Mouse (Mus musculus) neural tube, embryonic 13.5 days (tissue): ENCODE measurements around the gene Cyp11a1. TPM values are rescaled to one million over a fixed set of nuclear protein-coding genes. Genes with fewer than 3 reads are reported as not detected.

Experiments used
- ATAC-seq: fragments of 200-750 bp; cut with Nextera tagmentation; 2 replicates; pipeline ENCODE4 v1.8.0; 2017; ENCODE audit warnings: low read depth, mild to moderate bottlenecking, moderate TSS enrichment, moderate library complexity
- H3K27ac ChIP-seq: fragments of 300-500 bp; sonication (generic); replicated peaks from 2 replicates; pipeline ENCODE4 v1.5.1; 2015; ENCODE audit warnings: moderate library complexity, mild to moderate bottlenecking, inconsistent platforms
- H3K27me3 ChIP-seq: fragments of 300-500 bp; sonication (generic); 2 replicates; pipeline ENCODE4 v1.6.1; 2015; ENCODE audit warnings: mild to moderate bottlenecking, inconsistent platforms
- H3K36me3 ChIP-seq: fragments of 300-500 bp; sonication (generic); 2 replicates; pipeline ENCODE4 v1.6.1; 2015; ENCODE audit warnings: mild to moderate bottlenecking, inconsistent platforms
- H3K4me1 ChIP-seq: fragments of 300-500 bp; sonication (generic); replicated peaks from 2 replicates; pipeline ENCODE4 v1.6.1; 2015; ENCODE audit warnings: inconsistent platforms
- H3K4me2 ChIP-seq: fragments of 300-500 bp; sonication (generic); 2 replicates; pipeline ENCODE4 v1.6.1; 2015; ENCODE audit warnings: inconsistent platforms, mild to moderate bottlenecking, moderate library complexity
- H3K4me3 ChIP-seq: fragments of 300-500 bp; sonication (generic); 2 replicates; pipeline ENCODE4 v1.5.1; 2015; ENCODE audit warnings: mild to moderate bottlenecking, inconsistent platforms
- H3K9ac ChIP-seq: fragments of 300-500 bp; sonication (generic); 2 replicates; pipeline ENCODE4 v1.6.1; 2015; ENCODE audit warnings: moderate library complexity, mild to moderate bottlenecking, inconsistent platforms
- H3K9me3 ChIP-seq: fragments of 300-500 bp; sonication (generic); 2 replicates; pipeline ENCODE4 v1.6.1; 2016; ENCODE audit warnings: inconsistent platforms
- WGBS: fragments of 180-500 bp; shearing (Covaris S2); methylation state at CpG from one replicate; pipeline ENCODE4 v1.1.7; 2015; 5-methylcytosine and 5-hydroxymethylcytosine counted together
- polyA plus RNA-seq: library from polyadenylated mRNA; unstranded; fragments of >200 nt; fragmentation: Nextera tagmentation; extraction: Ambion mirVana; gene quantifications from 2 replicates; pipeline ENCODE4 v1.2.1, GENCODE M21; 2015

The Cyp11a1 gene
- polyA plus RNA-seq, 1 experiment from 2014 or later = 0.14 TPM

- ATAC-seq = no peak
- no peak overlapping the region for H3K4me2 ChIP-seq
- peak overlapping the region; percentile 39; the same call in 1 of the 2 replicates for H3K27ac ChIP-seq
- no peak overlapping the region for H3K9ac ChIP-seq
- no peak overlapping the region for H3K4me3 ChIP-seq
- H3K4me1 ChIP-seq = peaks cover 58% of the 10 kb centered on the region
- peaks cover 17% of the 10 kb centered on the region for H3K27me3 ChIP-seq
- no peaks in the 10 kb centered on the region for H3K9me3 ChIP-seq
- 55% methylated on average over 3 of the region's 3 CpGs for WGBS
- no peaks in the 10 kb centered on the region for H3K36me3 ChIP-seq
These were observed 47.3 kb downstream of the Cyp11a1 start for GRCm38 (mm10) chr9:58053544-58053943.

GRCm38 (mm10) chr9:58054032-58054431, 47.8 kb downstream of the Cyp11a1 start:
- no peak for ATAC-seq
- Histone ChIP-seq H3K4me3 (no peak overlapping the region), H3K27me3 (peaks cover 17% of the 10 kb centered on the region), H3K9ac (no peak overlapping the region), H3K36me3 (no peaks in the 10 kb centered on the region), H3K9me3 (no peaks in the 10 kb centered on the region), H3K4me2 (no peak overlapping the region), H3K27ac (no peak overlapping the region; the same call in 1 of the 2 replicates), H3K4me1 (peaks cover 53% of the 10 kb centered on the region)
- 93% methylated on average over 1 of the region's 1 CpGs for WGBS

- Histone ChIP-seq H3K27me3 (peaks cover 17% of the 10 kb centered on the region), H3K27ac (no peak overlapping the region), H3K36me3 (no peaks in the 10 kb centered on the region), H3K4me1 (peaks cover 53% of the 10 kb centered on the region), H3K4me2 (no peak overlapping the region), H3K4me3 (no peak overlapping the region), H3K9me3 (no peaks in the 10 kb centered on the region), H3K9ac (no peak overlapping the region)
- ATAC-seq = peak; percentile 11; the same call in 1 of the 2 replicates
- 58% methylated on average over 5 of the region's 5 CpGs for WGBS
These were observed 49.5 kb downstream of the Cyp11a1 start for GRCm38 (mm10) chr9:58055666-58056065.

GRCm38 (mm10) chr9:58059920-58060319, 53.7 kb downstream of the Cyp11a1 start:
- ATAC-seq = no peak
- Histone ChIP-seq H3K27me3 (peaks cover 40% of the 10 kb centered on the region), H3K9ac (no peak overlapping the region), H3K27ac (0 out of 2 replicates have a peak overlapping the region, but pooled peaks have one; percentile 67), H3K4me3 (no peak overlapping the region), H3K4me1 (peaks cover 59% of the 10 kb centered on the region), H3K9me3 (no peaks in the 10 kb centered on the region), H3K36me3 (no peaks in the 10 kb centered on the region), H3K4me2 (no peak overlapping the region)
- WGBS = 33% methylated on average over 1 of the region's 1 CpGs

GRCm38 (mm10) chr9:58060677-58061667, 54.8 kb downstream of the Cyp11a1 start:
- no peaks in the 10 kb centered on the region for H3K9me3 ChIP-seq
- peaks cover 59% of the 10 kb centered on the region for H3K4me1 ChIP-seq
- H3K9ac ChIP-seq = peak overlapping the region; percentile 38
- no peak overlapping the region for H3K4me2 ChIP-seq
- peaks cover 40% of the 10 kb centered on the region for H3K27me3 ChIP-seq
- H3K4me3 ChIP-seq = no peak overlapping the region
- no peaks in the 10 kb centered on the region for H3K36me3 ChIP-seq
- ATAC-seq = peak; percentile 13; the same call in 1 of the 2 replicates
- H3K27ac ChIP-seq = peak overlapping the region; percentile 67
- WGBS = 10% methylated on average over 23 of the region's 23 CpGs

GRCm38 (mm10) chr9:58063531-58063930, 57.3 kb downstream of the Cyp11a1 start, which contains the start of gene Stra6:
Gene Stra6, plus strand, starts transcription at chr9:58063788.
- Histone ChIP-seq H3K9ac (no peak within 1 kb of the TSS), H3K9me3 (no peaks in the 10 kb centered on the region), H3K36me3 (no peaks in the 10 kb centered on the region), H3K4me1 (peaks cover 73% of the 10 kb centered on the region), H3K27me3 (peaks cover 23% of the 10 kb centered on the region), H3K27ac (peak within 1 kb of the TSS; percentile 20; the same call in 1 of the 2 replicates), H3K4me3 (no peak within 1 kb of the TSS), H3K4me2 (no peak within 1 kb of the TSS)
- ATAC-seq = no peak
- 27% methylated on average over 3 of the region's 3 CpGs for WGBS

GRCm38 (mm10) chr9:58065532-58065931, 59.3 kb downstream of the Cyp11a1 start:
- 24% methylated on average over 6 of the region's 6 CpGs for WGBS
- H3K4me3 ChIP-seq = no peak overlapping the region
- no peaks in the 10 kb centered on the region for H3K36me3 ChIP-seq
- peak overlapping the region; percentile 71 for H3K27ac ChIP-seq
- no peak overlapping the region for H3K4me2 ChIP-seq
- peaks cover 23% of the 10 kb centered on the region for H3K27me3 ChIP-seq
- no peak for ATAC-seq
- peaks cover 63% of the 10 kb centered on the region for H3K4me1 ChIP-seq
- H3K9me3 ChIP-seq = no peaks in the 10 kb centered on the region
- H3K9ac ChIP-seq = 0 out of 2 replicates have a peak overlapping the region, but pooled peaks have one; percentile 41

- Histone ChIP-seq H3K9ac (no peak overlapping the region), H3K4me1 (peaks cover 58% of the 10 kb centered on the region), H3K36me3 (no peaks in the 10 kb centered on the region), H3K9me3 (no peaks in the 10 kb centered on the region), H3K27me3 (peaks cover 23% of the 10 kb centered on the region), H3K4me2 (no peak overlapping the region), H3K27ac (peak overlapping the region; percentile 71), H3K4me3 (no peak overlapping the region)
- no peak for ATAC-seq
- 77% methylated on average over 6 of the region's 6 CpGs for WGBS
These were observed 59.9 kb downstream of the Cyp11a1 start for GRCm38 (mm10) chr9:58065977-58066730.

- Histone ChIP-seq H3K9ac (no peak overlapping the region), H3K4me1 (peaks cover 57% of the 10 kb centered on the region), H3K36me3 (no peaks in the 10 kb centered on the region), H3K27me3 (peaks cover 18% of the 10 kb centered on the region), H3K4me2 (no peak overlapping the region), H3K9me3 (no peaks in the 10 kb centered on the region), H3K27ac (peak overlapping the region; percentile 71), H3K4me3 (no peak overlapping the region)
- no peak for ATAC-seq
- 74% methylated on average over 6 of the region's 6 CpGs for WGBS
These were observed 60.5 kb downstream of the Cyp11a1 start for GRCm38 (mm10) chr9:58066731-58067095.

GRCm38 (mm10) chr9:58067546-58067945, 61.3 kb downstream of the Cyp11a1 start:
- Histone ChIP-seq H3K27ac (no peak overlapping the region), H3K4me1 (peaks cover 56% of the 10 kb centered on the region), H3K36me3 (no peaks in the 10 kb centered on the region), H3K9me3 (no peaks in the 10 kb centered on the region), H3K9ac (no peak overlapping the region), H3K27me3 (peaks cover 17% of the 10 kb centered on the region), H3K4me2 (no peak overlapping the region), H3K4me3 (no peak overlapping the region)
- no peak for ATAC-seq
- 81% methylated on average over 3 of the region's 3 CpGs for WGBS

GRCm38 (mm10) chr9:58074561-58074960, 68.3 kb downstream of the Cyp11a1 start:
- no peaks in the 10 kb centered on the region for H3K9me3 ChIP-seq
- H3K9ac ChIP-seq = peak overlapping the region; percentile 3; the same call in 1 of the 2 replicates
- no peak for ATAC-seq
- peaks cover 43% of the 10 kb centered on the region for H3K27me3 ChIP-seq
- H3K36me3 ChIP-seq = no peaks in the 10 kb centered on the region
- peaks cover 28% of the 10 kb centered on the region for H3K4me1 ChIP-seq
- no peak overlapping the region for H3K4me2 ChIP-seq
- H3K4me3 ChIP-seq = no peak overlapping the region
- no peak overlapping the region for H3K27ac ChIP-seq
- 45% methylated on average over 3 of the region's 3 CpGs for WGBS
